Mouse (Mus musculus) lung, postnatal 25 days (tissue): ENCODE measurements at regions not wholly inside any gene's neighbourhood (a gene's known extent, or its start where the extent isn't known, plus 50 kb on each side); places are given as distances from the start of the nearest gene placed in this dataset.
A peak's percentile ranks its signal among the peaks of the same experiment; 100 is the strongest.

Experiments used
- DNase-seq: peaks from one replicate; pipeline ENCODE4 v3.0.0; 2022; ENCODE audit warnings: low spot score

GRCm38 (mm10) chr1:89382021-89382420, 72.6 kb upstream of the Agap1 start:
- DNase-seq = no peak

GRCm38 (mm10) chr1:89385111-89385510, 69.5 kb upstream of the Agap1 start:
- peak; percentile 21 for DNase-seq

- DNase-seq = no peak
Observed at GRCm38 (mm10) chr1:89392711-89393110, 61.9 kb upstream of the Agap1 start.

- no peak for DNase-seq
Observed at GRCm38 (mm10) chr1:89394471-89394870, 60.1 kb upstream of the Agap1 start.

- DNase-seq = no peak
Observed at GRCm38 (mm10) chr1:89400734-89401202, 53.8 kb upstream of the Agap1 start.

GRCm38 (mm10) chr1:89402513-89403210, 51.9 kb upstream of the Agap1 start:
- DNase-seq = no peak

- no peak for DNase-seq
Observed at GRCm38 (mm10) chr1:89403551-89404050, 51.0 kb upstream of the Agap1 start.
